Mouse (Mus musculus): ENCODE data around the gene Mpl.

Gene Mpl

GRCm38 (mm10) chr4:118427415-118427767, 29.9 kb downstream of the Mpl start:
- no peak for DNase-seq

DNA sequence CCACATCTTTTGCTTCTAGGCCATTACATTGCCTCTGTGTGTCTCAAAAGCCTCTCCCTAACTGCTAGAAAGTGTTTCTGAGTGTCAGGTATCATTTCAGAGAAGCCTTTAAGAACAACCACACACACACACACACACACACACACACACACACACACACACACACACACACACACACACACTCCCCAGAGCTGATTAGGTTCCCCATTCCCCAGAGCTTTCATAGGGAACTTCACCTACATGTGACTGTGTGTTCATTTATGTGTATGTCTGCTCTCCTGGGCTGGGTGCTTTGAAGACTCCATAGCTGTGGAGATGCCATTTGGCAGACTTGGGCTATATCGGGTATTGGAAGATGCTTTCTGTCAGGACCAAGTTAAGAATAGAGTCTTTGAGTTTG, 31.9 kb downstream of the Mpl start:
- DNase-seq, result no peak

DNA sequence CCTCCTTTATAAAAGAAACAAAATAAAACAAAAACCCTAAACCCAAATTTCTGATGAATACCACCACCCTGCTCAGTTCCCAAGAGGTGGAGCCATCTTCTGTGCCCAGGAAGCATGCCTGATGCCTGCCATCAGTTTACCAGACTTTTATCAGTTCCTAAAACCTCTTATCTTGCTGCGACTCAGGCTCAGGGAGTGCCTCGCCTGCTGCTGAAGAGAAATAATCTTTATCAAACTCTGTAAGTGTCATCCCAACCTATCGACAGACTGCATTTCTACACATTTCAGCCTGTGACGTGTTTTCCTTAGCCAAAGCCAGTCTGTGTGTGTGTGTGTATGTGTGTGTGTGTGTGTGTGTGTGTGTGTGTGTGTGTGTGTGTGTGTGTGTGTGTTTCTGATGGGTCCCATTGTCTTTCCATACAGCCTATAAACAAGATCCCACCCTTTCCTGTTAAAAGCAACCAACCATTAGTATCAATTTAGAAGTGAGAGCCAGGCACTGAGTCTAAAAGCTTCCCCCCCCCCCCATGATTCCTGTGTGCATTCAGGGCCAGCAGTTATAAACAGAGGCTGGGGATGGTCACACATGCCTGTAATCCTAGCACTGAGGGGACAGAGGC, 32.7 kb downstream of the Mpl start:
- no peak for DNase-seq

- peak in 1 of 2 experiments; percentile 51 for DNase-seq
Measured at GRCm38 (mm10) chr4:118421384-118421783, 35.9 kb downstream of the Mpl start.

GRCm38 (mm10) chr4:118417112-118417797, 40.1 kb downstream of the Mpl start:
- DNase-seq, result peak; percentile 45 to 60

DNA sequence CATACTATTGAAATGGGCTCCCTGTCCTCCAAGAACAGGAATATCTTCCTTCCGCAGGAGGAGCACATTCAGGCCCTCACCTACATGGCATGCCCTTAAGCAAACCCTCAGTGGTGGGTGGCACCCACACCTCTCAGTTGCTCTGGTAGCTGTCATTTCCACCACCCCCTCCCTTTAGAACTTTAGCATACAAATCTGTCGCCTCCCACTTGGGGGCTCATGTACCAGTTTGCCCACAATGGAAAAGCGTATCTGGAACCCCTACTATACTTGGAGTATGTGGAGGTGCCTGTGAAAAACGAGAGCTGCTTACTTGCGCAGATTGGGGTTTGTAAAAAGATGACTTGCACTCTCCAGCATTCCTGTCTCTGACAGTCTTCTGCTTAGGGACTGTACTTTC, 41.0 kb downstream of the Mpl start:
- DNase-seq, result no peak

DNA sequence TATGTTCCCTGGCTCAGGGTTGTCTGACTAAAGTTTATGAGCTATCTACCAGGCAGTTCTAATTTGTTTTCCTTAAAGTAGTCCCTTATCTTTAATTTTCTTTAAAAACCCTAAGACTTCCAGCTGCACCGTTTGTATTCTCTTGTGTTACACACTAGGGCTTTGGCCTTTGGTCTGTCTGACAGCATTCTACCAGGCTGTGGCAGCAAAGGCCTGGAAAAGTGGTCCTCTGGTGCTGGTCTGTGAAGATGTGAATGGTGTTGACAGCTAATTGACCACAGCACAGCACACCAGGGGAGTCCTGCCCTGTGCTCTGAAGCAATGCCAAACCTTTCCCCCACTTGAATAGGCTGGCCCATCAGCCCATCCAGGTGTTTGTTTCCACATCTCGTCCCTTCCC, 41.5 kb downstream of the Mpl start:
- DNase-seq, result no peak

GRCm38 (mm10) chr4:118413553-118413952, 43.8 kb downstream of the Mpl start:
- no peak for DNase-seq

DNA sequence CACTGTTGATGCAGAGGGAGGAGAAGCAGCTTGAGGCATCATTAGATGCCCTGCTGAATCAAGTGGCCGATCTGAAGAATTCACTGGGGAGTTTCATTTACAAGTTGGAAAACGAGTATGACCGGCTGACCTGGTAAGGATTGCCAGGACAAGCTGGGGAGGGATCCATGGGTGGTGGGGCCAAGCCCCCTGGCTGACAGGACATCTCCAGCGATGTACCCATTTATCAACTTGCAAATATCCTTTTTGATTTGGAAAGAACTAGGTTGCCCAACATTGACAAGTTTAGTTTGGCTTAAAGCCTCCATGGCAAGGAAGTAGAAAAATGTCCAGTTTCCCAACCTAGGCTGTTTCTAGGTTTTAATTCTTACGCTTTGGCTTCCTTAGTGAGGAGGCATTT, 46.4 kb downstream of the Mpl start:
- DNase-seq, result no peak

- DNase-seq, result peak; percentile 94 to 96
Measured at GRCm38 (mm10) chr4:118409142-118409900, 48.0 kb downstream of the Mpl start, which contains the start of the genes Szt2 and Med8. TSS of gene Szt2 (minus strand) at chr4:118409273. TSS of gene Med8 (plus strand) at chr4:118409337.

DNA sequence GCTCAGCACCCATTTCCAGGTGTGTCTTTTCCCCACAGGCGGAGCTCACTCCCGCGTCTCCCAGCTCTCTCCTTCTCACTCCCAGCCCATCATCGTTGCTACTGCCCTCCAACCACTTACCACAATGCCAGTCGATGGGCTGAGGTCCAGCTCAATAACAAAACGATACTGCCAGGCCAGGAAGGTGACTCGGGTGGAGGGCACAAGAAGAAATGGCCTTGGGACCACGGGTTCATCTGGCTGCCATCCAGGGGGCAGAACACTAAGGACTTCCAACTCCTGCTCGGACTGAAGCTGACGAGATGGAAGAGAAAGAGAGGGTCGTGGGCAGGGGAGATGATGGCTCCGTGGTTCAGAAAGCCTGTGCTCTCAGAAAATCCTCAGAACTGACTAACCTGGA, 54.6 kb downstream of the Mpl start:
- no peak for DNase-seq

DNA sequence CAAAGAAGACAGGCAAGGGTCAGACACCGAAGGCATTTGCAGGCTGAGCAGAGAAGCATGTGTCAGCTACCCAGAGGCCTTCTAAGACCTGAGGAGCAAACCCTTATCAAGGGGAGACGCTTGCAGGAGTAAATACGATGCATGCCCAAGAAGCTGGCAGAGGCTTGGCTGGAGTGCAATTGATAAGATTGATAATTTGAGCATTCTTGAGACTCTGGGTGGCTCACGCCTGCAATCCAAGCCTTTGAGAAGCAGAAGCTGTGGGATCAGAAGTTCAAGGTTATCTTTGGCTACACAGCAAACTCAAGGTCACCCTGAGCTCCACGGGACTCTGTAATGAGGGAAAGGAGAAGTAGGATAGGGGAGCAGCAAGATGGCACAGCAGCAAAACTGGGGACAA, 55.4 kb downstream of the Mpl start:
- no peak for DNase-seq

DNA sequence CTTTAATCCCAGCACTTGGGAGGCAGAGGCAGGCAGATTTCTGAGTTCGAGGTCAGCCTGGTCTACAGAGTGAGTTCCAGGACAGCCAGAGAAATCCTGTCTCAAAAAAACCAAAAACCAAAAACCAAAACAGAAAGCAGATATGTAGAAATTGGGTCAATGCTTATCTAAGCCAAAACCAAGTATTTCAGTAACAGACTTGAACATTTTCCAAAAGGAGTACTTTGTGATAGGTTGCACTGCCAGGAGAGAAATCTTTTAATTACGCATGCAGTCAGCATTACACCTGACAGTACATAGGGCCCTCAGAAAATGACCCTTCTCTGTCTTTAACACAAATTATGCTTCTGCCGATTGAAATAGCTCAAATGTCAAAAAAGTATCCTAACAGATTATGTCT, 55.9 kb downstream of the Mpl start:
- DNase-seq, result no peak

DNA sequence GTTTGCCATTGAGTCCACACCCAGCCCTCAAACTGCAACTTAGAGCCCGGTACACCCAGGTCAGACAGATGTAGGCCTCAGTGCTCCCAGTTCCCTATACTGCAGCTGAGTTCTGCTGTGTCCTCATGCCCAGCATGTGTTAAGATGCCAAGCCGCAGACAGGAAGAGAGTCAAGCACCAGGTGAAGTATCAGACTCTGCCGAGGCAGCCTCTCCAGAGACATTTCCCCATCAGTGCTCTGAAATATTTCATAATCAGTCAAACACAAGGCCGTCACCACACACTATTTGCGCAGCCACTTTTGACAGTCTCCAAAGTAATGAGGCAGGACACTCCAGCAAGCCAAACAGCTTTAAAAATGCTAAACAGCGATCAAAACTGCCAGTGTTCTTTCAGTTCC, 58.9 kb downstream of the Mpl start:
- DNase-seq, result peak; percentile 80

GRCm38 (mm10) chr4:118396433-118396832, 60.9 kb downstream of the Mpl start:
- DNase-seq, result peak; percentile 42 to 59

DNA sequence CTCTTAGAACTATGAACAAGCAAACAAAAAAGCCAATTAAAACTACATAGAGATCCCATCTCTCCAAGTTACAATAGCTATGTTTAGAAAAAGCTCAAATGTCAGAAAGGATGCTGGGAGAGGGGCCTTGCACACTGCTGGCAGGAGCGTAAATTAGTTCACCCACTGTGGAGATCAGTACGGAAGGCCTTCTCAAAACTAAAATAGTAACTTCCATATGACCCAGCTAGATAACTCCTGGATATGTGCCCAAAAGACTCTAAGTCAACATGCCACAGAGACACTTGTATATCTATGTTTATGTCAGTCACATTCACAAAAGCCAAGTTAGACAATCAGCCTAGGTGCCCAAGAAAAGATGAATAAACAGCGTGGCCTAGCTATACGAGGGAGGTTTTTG, 62.0 kb downstream of the Mpl start:
- no peak for DNase-seq

DNA sequence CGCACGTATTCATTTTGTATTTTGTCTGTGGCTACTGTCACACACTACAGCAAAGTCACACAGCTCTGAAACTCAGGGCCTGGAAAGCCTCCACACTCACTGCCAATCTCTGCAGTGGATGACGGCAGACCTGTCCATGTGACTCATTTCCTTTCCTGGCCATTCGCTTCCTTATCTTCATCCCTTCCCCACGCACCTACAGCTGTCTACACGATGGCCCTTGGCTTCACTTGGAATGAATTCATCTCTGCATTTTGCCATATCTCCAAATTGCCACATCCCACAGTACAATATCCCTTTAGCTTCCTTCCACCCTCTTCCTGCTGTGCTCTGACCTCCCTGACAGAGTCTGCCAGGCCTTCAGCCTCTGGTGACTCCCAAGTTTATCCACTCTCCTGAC, 62.8 kb downstream of the Mpl start:
- no peak for DNase-seq
